Mouse (Mus musculus) monocyte, adult 59 days (primary cell): ENCODE measurements around the gene Prkcsh. TPM values are rescaled to one million over a fixed set of nuclear protein-coding genes. Genes with fewer than 3 reads are reported as not detected.

Source experiments
- total RNA-seq, 2 experiments: library from RNA; stranded (reverse); gene quantifications; one replicate each; pipeline ENCODE4 v1.2.4; 2023

Prkcsh gene
- total RNA-seq = 10 to 100 TPM; 86.0 to 88.5 TPM

DNA sequence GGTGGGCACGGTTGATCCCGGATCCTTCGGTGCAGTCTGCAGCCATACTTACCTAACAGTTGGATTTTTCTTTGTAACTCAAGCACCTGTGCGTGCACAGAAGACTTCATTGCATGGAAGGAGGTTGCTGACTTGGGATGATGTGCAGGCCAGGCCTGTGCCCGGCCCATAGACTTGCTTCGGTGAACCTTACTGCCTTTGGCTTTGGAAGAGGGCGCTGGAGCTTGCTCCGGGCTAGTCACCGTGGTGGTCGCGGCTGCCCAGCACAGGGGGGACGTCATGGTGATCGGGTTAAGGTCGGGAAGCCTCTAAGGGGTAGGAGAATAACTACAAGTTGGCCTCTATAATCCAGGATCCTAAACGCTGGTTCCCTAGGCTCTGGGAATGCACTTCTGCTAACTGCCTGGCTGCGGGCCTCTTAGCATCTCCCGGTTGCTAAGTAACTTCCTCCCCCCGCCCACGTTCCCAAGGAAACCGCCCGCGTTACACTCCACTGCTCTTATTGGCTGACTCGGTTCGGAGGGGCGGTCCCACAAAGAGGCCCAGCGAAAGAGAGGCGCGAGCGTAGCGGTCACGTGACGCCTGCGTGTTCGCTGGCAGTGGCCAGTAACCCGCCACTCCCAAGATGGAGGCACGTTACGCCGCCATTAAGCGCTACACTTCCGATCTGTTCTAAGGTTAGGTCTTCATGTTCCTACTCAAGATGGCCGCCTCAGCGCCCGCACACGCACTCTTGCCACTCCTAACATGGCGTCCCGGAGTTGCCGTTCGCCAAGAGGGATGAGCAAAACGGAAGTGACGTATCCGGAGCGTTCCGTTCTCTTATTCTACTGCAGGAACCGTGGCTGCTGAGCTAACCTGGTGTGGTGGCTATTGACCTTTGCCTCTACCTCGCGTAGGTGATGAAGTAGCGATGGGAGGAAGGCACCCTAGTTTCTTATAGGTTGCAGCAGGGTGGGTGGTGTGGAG, at the start of gene Prkcsh, which contains the start of gene Ccdc151:
Gene Prkcsh (plus strand): TSS at position 613 of the 969 bp plus-strand sequence.
Gene Ccdc151 (minus strand): TSS at position 441 of the 969 bp plus-strand sequence.

GRCm38 (mm10) chr9:21955570-21956281, 46.9 kb upstream of the Prkcsh start, which contains the start of gene Swsap1:
TSS of gene Swsap1 (plus strand) at chr9:21955755.

GRCm38 (mm10) chr9:21963417-21963816, 39.2 kb upstream of the Prkcsh start, which contains the start of gene Epor:
TSS of gene Epor (minus strand) at chr9:21963506.

GRCm38 (mm10) chr9:21989230-21990110, 13.1 kb upstream of the Prkcsh start, which contains the start of gene Rgl3:
TSS of gene Rgl3 (minus strand) at chr9:21989446.

GRCm38 (mm10) chr9:22051958-22052254, 49.3 kb downstream of the Prkcsh start, which contains the start of gene Elavl3:
TSS of gene Elavl3 (minus strand) at chr9:22052023.

Other genes starting within 250 kb of the Prkcsh start
- gene Spc24, start 242.5 kb upstream of the Prkcsh start, total RNA-seq = under 1 TPM; 0.71 to 0.94 TPM
- 1 to 10 TPM in 1 of 2 experiments, under 1 TPM in 1; 0.84 to 1.2 TPM for gene Kank2, start 204.1 kb upstream of the Prkcsh start, total RNA-seq
- not detected for gene Angptl8, start 167.3 kb upstream of the Prkcsh start, total RNA-seq
- 1 to 10 TPM; 4.2 to 4.6 TPM for gene Dock6, start 150.2 kb upstream of the Prkcsh start, total RNA-seq
- 10 to 100 TPM; 24.6 to 30.4 TPM for gene Rab3d, start 84.6 kb upstream of the Prkcsh start, total RNA-seq
- 1 to 10 TPM in 1 of 2 experiments, not detected in 1; 1.2 TPM for gene Ccdc159, start 75.3 kb upstream of the Prkcsh start, total RNA-seq
- 10 to 100 TPM; 12.4 to 14.3 TPM for gene Tmem205, start 75.2 kb upstream of the Prkcsh start, total RNA-seq
- 1 to 10 TPM; 1.1 to 1.2 TPM for gene Plppr2, start 65.8 kb upstream of the Prkcsh start, total RNA-seq
- gene Swsap1, start 47.1 kb upstream of the Prkcsh start, total RNA-seq = 1 to 10 TPM; 6.1 to 6.2 TPM
- 1 to 10 TPM; 5.6 to 6.4 TPM for gene Epor, start 39.3 kb upstream of the Prkcsh start, total RNA-seq
- gene Rgl3, start 13.4 kb upstream of the Prkcsh start, total RNA-seq = 1 to 10 TPM; 1.7 to 1.9 TPM
- under 1 TPM in 1 of 2 experiments, not detected in 1; 0.24 TPM for gene Ccdc151, start 172 bp upstream of the Prkcsh start, total RNA-seq
- gene Elavl3, start 49.2 kb downstream of the Prkcsh start, total RNA-seq = under 1 TPM in 1 of 2 experiments, not detected in 1; 0.21 TPM
- not detected for gene Gm49318, start 68.5 kb downstream of the Prkcsh start, total RNA-seq
- gene Zfp653, start 68.6 kb downstream of the Prkcsh start, total RNA-seq = 10 to 100 TPM; 19.4 to 21.3 TPM
- 10 to 100 TPM; 14.3 to 16.8 TPM for gene Ecsit, start 82.6 kb downstream of the Prkcsh start, total RNA-seq
- not detected for gene Cnn1, start 96.4 kb downstream of the Prkcsh start, total RNA-seq
- gene Elof1, start 114.4 kb downstream of the Prkcsh start, total RNA-seq = 10 to 100 TPM; 35.2 to 40.3 TPM
- 100 to 1,000 TPM; 153 to 160 TPM for gene Acp5, start 132.9 kb downstream of the Prkcsh start, total RNA-seq
- 10 to 100 TPM; 14.0 to 19.2 TPM for gene Pigyl, start 154.0 kb downstream of the Prkcsh start, total RNA-seq
- gene Zfp872, start 185.3 kb downstream of the Prkcsh start, total RNA-seq = not detected
- 10 to 100 TPM; 27.4 to 32.4 TPM for gene Zfp809, start 222.9 kb downstream of the Prkcsh start, total RNA-seq